Mouse (Mus musculus) embryo, embryonic 11.5 days (tissue): ENCODE results near the gene Rabepk.
A peak's percentile ranks its signal among the peaks of the same experiment; 100 is the strongest.
"Not testable (repeated sequence)": the region's sequence is repeated elsewhere in the genome, so short reads cannot be mapped to it uniquely, and the experiment has no call there.

ENCODE experiments used
- DNase-seq: peaks from one replicate; pipeline ENCODE4 v3.0.0-alpha.2; 2012; ENCODE audit warnings: low read depth, low spot score

Rabepk gene

GRCm38 (mm10) chr2:34804815-34805214, 5.1 kb upstream of the Rabepk start:
- DNase-seq = no peak

GRCm38 (mm10) chr2:34804172-34804571, 4.5 kb upstream of the Rabepk start:
- no peak for DNase-seq

GRCm38 (mm10) chr2:34803746-34804145, 4.0 kb upstream of the Rabepk start:
- no peak for DNase-seq

GRCm38 (mm10) chr2:34802565-34803245, 3.0 kb upstream of the Rabepk start:
- DNase-seq = not testable (repeated sequence)

- peak; percentile 98 for DNase-seq
Observed at GRCm38 (mm10) chr2:34801516-34802482, 2.1 kb upstream of the Rabepk start.

- DNase-seq = no peak
Observed at GRCm38 (mm10) chr2:34800371-34800770, 659 bp upstream of the Rabepk start.

- DNase-seq = no peak
Observed at GRCm38 (mm10) chr2:34795426-34795825, 4.3 kb downstream of the Rabepk start.

- no peak for DNase-seq
Observed at GRCm38 (mm10) chr2:34794511-34794910, 5.2 kb downstream of the Rabepk start.

- not testable (repeated sequence) for DNase-seq
Observed at GRCm38 (mm10) chr2:34792543-34792942, 7.2 kb downstream of the Rabepk start.

GRCm38 (mm10) chr2:34790282-34790681, 9.4 kb downstream of the Rabepk start:
- no peak for DNase-seq

- DNase-seq = no peak
Observed at GRCm38 (mm10) chr2:34784085-34784484, 15.6 kb downstream of the Rabepk start.

GRCm38 (mm10) chr2:34783064-34784020, 16.4 kb downstream of the Rabepk start:
- no peak for DNase-seq

GRCm38 (mm10) chr2:34777237-34777868, 22.4 kb downstream of the Rabepk start:
- no peak for DNase-seq

- DNase-seq = no peak
Observed at GRCm38 (mm10) chr2:34774493-34774892, 25.2 kb downstream of the Rabepk start.

GRCm38 (mm10) chr2:34773673-34774072, 26.0 kb downstream of the Rabepk start:
- no peak for DNase-seq

GRCm38 (mm10) chr2:34772252-34773235, 27.2 kb downstream of the Rabepk start:
- DNase-seq = peak; percentile 39

GRCm38 (mm10) chr2:34771368-34772226, 28.1 kb downstream of the Rabepk start, which contains the start of gene Hspa5:
TSS of gene Hspa5 (plus strand) at chr2:34771970.
- peak; percentile 98 for DNase-seq

- no peak for DNase-seq
Observed at GRCm38 (mm10) chr2:34770951-34771350, 28.8 kb downstream of the Rabepk start.

- DNase-seq = no peak
Observed at GRCm38 (mm10) chr2:34770049-34770448, 29.7 kb downstream of the Rabepk start.
